Mouse (Mus musculus) midbrain, postnatal 0 days (tissue): Measurements from ENCODE around the gene Vcl. TPM values are rescaled to one million over a fixed set of nuclear protein-coding genes. Genes with fewer than 3 reads are reported as not detected.

Experiments used
- ATAC-seq: fragments of 200-750 bp; cut with Nextera tagmentation; 2 replicates; pipeline ENCODE4 v1.8.0; 2017; ENCODE audit warnings: moderate number of reproducible peaks, mild to moderate bottlenecking, moderate TSS enrichment, moderate library complexity; ENCODE audit not compliant: low FRiP score
- DNase-seq: peaks from one replicate; pipeline ENCODE4 v3.0.0-alpha.2; 2015; ENCODE audit warnings: low spot score
- H3K27ac ChIP-seq: fragments of 300-500 bp; sonication (generic); 2 replicates; pipeline ENCODE4 v1.5.1; 2014; ENCODE audit warnings: low read depth, mild to moderate bottlenecking, low read length, mixed read lengths
- H3K27me3 ChIP-seq: fragments of 300-500 bp; sonication (generic); 2 replicates; pipeline ENCODE4 v1.6.1; 2014; ENCODE audit warnings: low read length, control low read depth, mixed read lengths; ENCODE audit not compliant: insufficient read depth
- H3K36me3 ChIP-seq: fragments of 300-500 bp; sonication (generic); 2 replicates; pipeline ENCODE4 v1.6.1; 2014; ENCODE audit warnings: low read length, control low read depth, mixed read lengths; ENCODE audit not compliant: insufficient read depth
- H3K4me1 ChIP-seq: fragments of 300-500 bp; sonication (generic); 2 replicates; pipeline ENCODE4 v1.6.1; 2014; ENCODE audit warnings: mild to moderate bottlenecking, control low read depth, antibody characterized with exemption, low read length, mixed read lengths; ENCODE audit not compliant: insufficient read depth
- H3K4me2 ChIP-seq: fragments of 300-500 bp; sonication (generic); 2 replicates; pipeline ENCODE4 v1.6.1; 2014; ENCODE audit warnings: low read depth, mild to moderate bottlenecking, low read length, mixed read lengths; ENCODE audit not compliant: poor library complexity, severe bottlenecking
- H3K4me3 ChIP-seq: fragments of 300-500 bp; sonication (generic); 2 replicates; pipeline ENCODE4 v1.5.1; 2014; ENCODE audit warnings: low read depth, mild to moderate bottlenecking, low read length, moderate library complexity
- H3K9ac ChIP-seq: fragments of 300-500 bp; sonication (generic); replicated peaks from 2 replicates; pipeline ENCODE4 v1.6.1; 2014; ENCODE audit warnings: mild to moderate bottlenecking, low read length, moderate library complexity, mixed read lengths; ENCODE audit not compliant: poor library complexity, severe bottlenecking
- H3K9me3 ChIP-seq: fragments of 300-500 bp; sonication (generic); 2 replicates; pipeline ENCODE4 v1.6.1; 2016; ENCODE audit warnings: low read length, control low read depth
- CTCF ChIP-seq: IDR thresholded peaks from 2 replicates; pipeline ENCODE4 v1.5.1; 2016; ENCODE audit warnings: antibody characterized with exemption, mild to moderate bottlenecking
- WGBS: fragments of 180-500 bp; shearing (Covaris S2); extraction: QIAGEN DNeasy Blood & Tissue Kit; methylation state at CpG from one replicate; pipeline ENCODE4 v1.1.7; 2014; 5-methylcytosine and 5-hydroxymethylcytosine counted together
- polyA plus RNA-seq: library from polyadenylated mRNA; unstranded; fragments of >200 nt; fragmentation: Nextera tagmentation; extraction: Ambion mirVana; gene quantifications from 2 replicates; pipeline ENCODE4 v1.2.1, GENCODE M21; 2015
- total RNA-seq: library from RNA; depleted of rRNA; stranded (reverse); fragments of >200 nt; gene quantifications from 2 replicates; pipeline ENCODE4 v1.2.3, GENCODE M21; 2014

Vcl gene
- total and polyA plus RNA-seq, 2 experiments from 2014 or later: 8.6 to 21.6 TPM

- no peak for TF ChIP-seq CTCF
Observed at GRCm38 (mm10) chr14:20985482-20985881, 56.3 kb downstream of the Vcl start.

GRCm38 (mm10) chr14:20991492-20991891 lies 62.3 kb downstream of the Vcl start:
- ATAC-seq (no peak), DNase-seq (no peak)
- Histone ChIP-seq H3K9ac (no peak overlapping the region), H3K4me2 (no peak overlapping the region), H3K36me3 (no peaks in the 10 kb centered on the region), H3K4me1 (no peaks in the 10 kb centered on the region), H3K27me3 (no peaks in the 10 kb centered on the region), H3K9me3 (no peaks in the 10 kb centered on the region), H3K4me3 (no peak overlapping the region), H3K27ac (no peak overlapping the region)
- no peak for TF ChIP-seq CTCF
- whole genome bisulfite sequencing: 89% methylated on average over 1 of the region's 1 CpGs

More at GRCm38 (mm10) chr14:20985482-20985881, 56.3 kb downstream of the Vcl start:
- Histone ChIP-seq H3K4me2 (no peak overlapping the region), H3K9me3 (no peaks in the 10 kb centered on the region), H3K27ac (no peak overlapping the region), H3K36me3 (0 out of 2 replicates have a peak, but pooled peaks cover 3% of the 10 kb centered on the region), H3K4me1 (no peaks in the 10 kb centered on the region), H3K9ac (no peak overlapping the region), H3K4me3 (no peak overlapping the region), H3K27me3 (no peaks in the 10 kb centered on the region)
- ATAC-seq (no peak), DNase-seq (no peak)
- 82% methylated on average over 3 of the region's 3 CpGs for WGBS

- no peak overlapping the region for H3K9ac ChIP-seq
- H3K27ac ChIP-seq: no peak overlapping the region
- H3K36me3 ChIP-seq: no peaks in the 10 kb centered on the region
- WGBS: 48% methylated on average over 3 of the region's 3 CpGs
- ATAC-seq: no peak; the same call in 1 of the 2 replicates
- no peak overlapping the region for H3K4me2 ChIP-seq
- H3K27me3 ChIP-seq: no peaks in the 10 kb centered on the region
- DNase-seq: peak; percentile 75
- no peaks in the 10 kb centered on the region for H3K9me3 ChIP-seq
- H3K4me1 ChIP-seq: no peaks in the 10 kb centered on the region
- peak; percentile 89 for TF ChIP-seq CTCF
- H3K4me3 ChIP-seq: no peak overlapping the region
Observed at GRCm38 (mm10) chr14:20993067-20993691, 64.0 kb downstream of the Vcl start.

GRCm38 (mm10) chr14:20994475-20994874 lies 65.3 kb downstream of the Vcl start:
- H3K9me3 ChIP-seq: no peaks in the 10 kb centered on the region
- H3K27ac ChIP-seq: no peak overlapping the region
- no peaks in the 10 kb centered on the region for H3K36me3 ChIP-seq
- no peak overlapping the region for H3K4me2 ChIP-seq
- no peaks in the 10 kb centered on the region for H3K27me3 ChIP-seq
- H3K4me1 ChIP-seq: no peaks in the 10 kb centered on the region
- H3K4me3 ChIP-seq: no peak overlapping the region
- DNase-seq (no peak), ATAC-seq (no peak)
- H3K9ac ChIP-seq: no peak overlapping the region
- TF ChIP-seq CTCF: no peak
- 77% methylated on average over 3 of the region's 3 CpGs for whole genome bisulfite sequencing

GRCm38 (mm10) chr14:20995497-20995896 lies 66.3 kb downstream of the Vcl start:
- no peak overlapping the region for H3K4me2 ChIP-seq
- H3K4me3 ChIP-seq: no peak overlapping the region
- ATAC-seq (no peak), DNase-seq (no peak)
- no peak for TF ChIP-seq CTCF
- no peak overlapping the region for H3K27ac ChIP-seq
- H3K9me3 ChIP-seq: no peaks in the 10 kb centered on the region
- no peaks in the 10 kb centered on the region for H3K27me3 ChIP-seq
- no peaks in the 10 kb centered on the region for H3K36me3 ChIP-seq
- H3K4me1 ChIP-seq: no peaks in the 10 kb centered on the region
- 90% methylated on average over 2 of the region's 2 CpGs for WGBS
- no peak overlapping the region for H3K9ac ChIP-seq

GRCm38 (mm10) chr14:20996361-20996760 lies 67.2 kb downstream of the Vcl start:
- no peak for DNase-seq
- H3K27me3 ChIP-seq: no peaks in the 10 kb centered on the region
- H3K36me3 ChIP-seq: no peaks in the 10 kb centered on the region
- ATAC-seq: no peak
- no peak for TF ChIP-seq CTCF
- H3K4me3 ChIP-seq: no peak overlapping the region
- no peak overlapping the region for H3K4me2 ChIP-seq
- no peaks in the 10 kb centered on the region for H3K9me3 ChIP-seq
- no peak overlapping the region for H3K27ac ChIP-seq
- no peak overlapping the region for H3K9ac ChIP-seq
- WGBS: 84% methylated on average over 5 of the region's 5 CpGs
- no peaks in the 10 kb centered on the region for H3K4me1 ChIP-seq
